Mouse (Mus musculus): Measurements from ENCODE around the gene Unc93b1. TPM values are rescaled to one million over a fixed set of nuclear protein-coding genes. Genes with fewer than 3 reads are reported as not detected.
A peak's percentile ranks its signal among the peaks of the same experiment; 100 is the strongest.

Unc93b1 gene
- total RNA-seq, 4 experiments from 2014 or later = 3.2 to 4.5 (median 3.5) TPM

DNA sequence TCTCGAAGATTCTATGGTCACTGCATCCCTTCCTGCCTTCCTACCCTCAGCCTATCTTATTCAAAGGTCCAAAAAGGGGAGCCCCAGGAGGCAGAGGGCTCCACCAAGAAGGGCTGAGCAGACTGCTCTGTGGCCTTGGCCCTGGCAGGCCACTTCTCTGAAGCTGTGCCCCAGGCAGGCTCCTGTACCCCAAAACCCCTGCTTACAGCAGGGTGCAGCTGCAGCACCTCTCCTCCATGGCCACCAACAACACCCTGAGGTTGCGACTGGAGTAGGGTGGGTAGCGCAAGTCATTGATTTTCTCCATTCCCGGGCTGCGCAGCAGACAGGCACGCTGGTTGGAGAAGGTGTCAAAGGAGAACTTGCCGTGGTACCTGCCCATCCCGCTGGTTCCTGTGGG, 21.3 kb upstream of the Unc93b1 start:
- DNase-seq (ENCODE audit: low spot score in 2 of 2) = no peak

GRCm38 (mm10) chr19:3914535-3914934, 20.5 kb upstream of the Unc93b1 start:
- no peak for DNase-seq (ENCODE audit: low spot score in 2 of 2)

DNA sequence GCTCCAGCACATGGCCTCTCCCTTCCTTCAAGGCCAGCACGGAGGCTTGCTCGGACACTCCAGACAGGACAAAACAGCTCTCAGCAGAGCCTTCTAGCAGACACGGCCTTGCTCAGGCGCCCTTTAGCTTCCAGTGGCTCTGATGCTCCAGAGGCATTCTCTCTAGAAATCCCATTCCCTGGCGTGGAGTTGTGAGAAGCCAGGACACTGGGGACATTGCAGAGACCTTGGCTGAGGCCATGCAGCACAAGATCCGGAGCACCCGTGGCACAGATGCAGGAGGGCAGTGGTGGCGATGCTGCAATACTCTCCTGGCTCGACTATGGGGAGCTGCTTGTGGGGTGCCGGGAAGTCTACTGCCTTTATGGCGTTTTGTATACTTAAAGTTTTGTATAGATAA, 18.3 kb upstream of the Unc93b1 start:
- DNase-seq (ENCODE audit: low spot score in 2 of 2) = no peak

DNA sequence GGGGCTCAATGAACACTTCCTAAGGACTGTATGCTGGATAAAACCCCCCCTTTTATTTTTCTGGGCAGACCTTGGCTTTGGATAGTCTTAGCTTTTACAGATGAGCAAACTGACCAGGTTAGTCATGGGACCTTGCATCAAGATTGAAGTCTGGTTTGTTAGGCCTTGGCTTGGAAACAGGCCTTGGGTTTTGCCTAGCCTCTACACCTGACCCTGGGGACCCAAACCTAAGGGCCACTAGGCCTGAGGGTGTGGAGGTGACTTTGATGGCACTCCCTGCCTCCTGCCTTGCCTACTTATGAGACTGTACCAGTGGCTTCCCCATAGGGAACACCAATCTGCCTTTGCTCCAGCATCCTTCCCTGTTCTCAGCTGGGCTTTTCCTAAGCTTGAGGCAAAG, 15.1 kb upstream of the Unc93b1 start:
- DNase-seq (ENCODE audit: low spot score in 2 of 2) = no peak

GRCm38 (mm10) chr19:3922661-3923371, 12.2 kb upstream of the Unc93b1 start:
- no peak for DNase-seq (ENCODE audit: low spot score in 2 of 2)

- DNase-seq (ENCODE audit: low spot score in 2 of 2) = no peak
These were observed 11.4 kb upstream of the Unc93b1 start for GRCm38 (mm10) chr19:3923586-3923985.

- DNase-seq (ENCODE audit: low spot score in 2 of 2) = no peak
These were observed 10.8 kb upstream of the Unc93b1 start for GRCm38 (mm10) chr19:3924190-3924589.

- no peak for DNase-seq (ENCODE audit: low spot score in 2 of 2)
These were observed 10.1 kb upstream of the Unc93b1 start for GRCm38 (mm10) chr19:3924868-3925267.

GRCm38 (mm10) chr19:3925859-3926258, 9.1 kb upstream of the Unc93b1 start:
- DNase-seq (ENCODE audit: low spot score in 2 of 2) = no peak

GRCm38 (mm10) chr19:3926279-3926678, 8.7 kb upstream of the Unc93b1 start:
- no peak for DNase-seq (ENCODE audit: low spot score in 2 of 2)

- no peak for DNase-seq (ENCODE audit: low spot score in 2 of 2)
These were observed 8.3 kb upstream of the Unc93b1 start for GRCm38 (mm10) chr19:3926685-3927084.

DNA sequence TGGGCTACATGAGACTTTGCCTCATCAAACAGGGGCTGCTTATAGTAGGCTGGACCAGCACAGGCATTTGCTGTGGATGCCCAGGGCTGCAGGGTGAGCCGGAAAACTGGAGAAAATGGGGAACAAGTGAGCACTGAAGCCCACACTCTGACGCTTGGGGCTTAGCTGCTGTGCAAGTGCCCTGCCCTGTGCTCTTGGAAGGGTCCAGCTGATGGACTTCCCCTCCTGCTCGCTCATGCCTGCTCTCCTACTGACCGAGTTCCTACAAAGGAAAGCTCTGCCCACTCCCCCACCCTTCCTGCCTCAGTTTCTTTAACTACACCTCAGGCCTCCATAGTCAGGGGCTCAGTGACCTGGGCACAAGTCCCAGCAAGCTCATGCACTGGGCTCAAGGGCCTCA, 7.0 kb upstream of the Unc93b1 start:
- no peak for DNase-seq (ENCODE audit: low spot score in 2 of 2)

- no peak for DNase-seq (ENCODE audit: low spot score in 2 of 2)
These were observed 6.2 kb upstream of the Unc93b1 start for GRCm38 (mm10) chr19:3928779-3929178.

DNA sequence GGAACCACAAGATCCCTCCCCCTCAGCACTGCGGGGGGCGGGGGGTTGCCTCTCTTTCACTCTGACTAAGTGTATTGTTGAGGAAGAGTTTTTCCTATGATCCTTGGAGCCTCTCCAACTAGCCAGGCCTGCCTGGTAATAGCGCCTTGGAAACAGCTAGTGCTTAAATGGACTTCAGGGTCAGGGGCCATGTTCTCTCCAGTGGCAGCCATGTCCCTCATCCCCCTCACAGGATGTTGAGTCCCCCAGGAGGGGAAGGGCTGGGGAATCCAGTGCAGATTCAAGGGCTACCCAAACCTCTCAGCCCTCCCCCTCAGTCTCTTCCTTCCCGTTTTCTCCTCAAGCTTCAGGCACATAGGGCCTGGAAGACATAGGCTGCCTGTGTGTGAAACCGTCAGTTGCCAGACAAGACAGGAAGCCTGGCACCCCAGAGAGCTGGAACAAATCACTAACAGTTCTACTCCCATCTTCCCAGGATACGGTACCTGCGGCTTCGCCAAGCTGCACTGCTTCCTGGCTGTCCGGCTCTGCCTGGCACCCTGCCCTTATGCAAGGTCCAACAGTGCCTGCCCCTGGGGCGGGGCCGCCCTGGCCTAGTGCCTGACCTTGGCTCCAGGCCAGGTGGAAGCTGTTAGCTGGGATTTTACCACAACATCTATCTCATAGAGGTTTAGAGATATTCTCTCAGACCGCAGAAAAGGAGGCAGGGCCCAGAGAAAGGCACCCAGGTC, 5.6 kb upstream of the Unc93b1 start, which contains the start of gene Aldh3b1:
Gene Aldh3b1 (minus strand): TSS at position 598 of the 731 bp plus-strand sequence.
- DNase-seq (ENCODE audit: low spot score in 2 of 2) = peak; percentile 85 to 89

DNA sequence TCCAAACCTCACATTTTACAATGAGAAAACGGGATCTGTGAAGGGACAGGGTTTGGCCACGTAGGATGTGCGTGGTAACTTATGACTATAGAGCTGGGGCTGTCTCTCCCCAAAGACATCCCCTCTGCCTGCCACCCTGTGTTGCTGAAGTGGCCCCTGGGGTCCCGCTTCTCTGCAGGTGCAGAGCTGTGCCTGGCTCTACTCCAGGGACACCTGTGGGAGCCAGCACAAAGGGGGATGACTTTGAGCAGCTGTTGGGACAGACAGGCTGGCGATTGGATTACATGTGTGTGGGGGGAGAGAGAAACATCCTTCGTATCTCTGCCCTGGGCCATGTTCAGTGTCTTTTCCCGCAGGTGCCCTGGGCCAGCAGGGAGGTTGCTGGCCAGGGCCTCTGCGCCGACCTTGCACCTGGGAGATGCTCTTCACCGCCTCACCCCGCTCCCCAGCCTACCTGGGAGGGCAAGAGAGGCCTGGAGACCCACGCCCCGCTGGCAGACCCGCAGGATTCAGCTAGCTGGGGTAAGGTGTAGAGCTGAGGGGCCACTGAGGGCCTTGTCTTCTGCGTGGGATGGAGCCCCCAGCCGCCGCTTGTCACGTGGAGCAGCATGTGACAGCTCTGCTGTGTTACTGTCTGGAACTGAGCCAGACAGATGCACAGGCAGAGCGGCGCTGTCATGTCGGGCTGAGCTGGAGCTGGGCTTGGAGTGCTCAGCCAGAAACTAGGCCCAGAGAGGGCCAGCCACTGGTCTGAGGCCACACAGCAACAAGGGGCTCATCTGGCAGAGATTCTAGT, 4.5 kb upstream of the Unc93b1 start:
- DNase-seq (ENCODE audit: low spot score in 2 of 2) = no peak

DNA sequence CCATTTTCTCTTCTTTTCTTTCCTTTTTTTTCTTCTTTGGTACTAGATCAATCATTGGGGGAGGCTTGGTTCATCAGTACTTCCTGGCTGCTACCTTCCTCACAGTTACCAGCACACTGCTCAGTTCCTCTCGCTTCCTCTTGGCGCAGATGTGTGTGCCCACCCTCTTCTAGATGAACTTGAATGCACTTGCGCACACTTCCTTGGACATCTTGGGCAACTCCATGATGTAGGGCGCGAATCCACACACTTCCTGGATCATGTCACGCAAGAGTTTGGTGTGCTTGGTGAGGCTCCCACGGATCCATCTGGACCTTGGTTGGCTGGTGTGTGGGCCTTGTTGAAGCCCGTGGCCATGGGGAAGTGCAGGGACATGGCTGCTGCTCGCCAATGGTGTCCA, 3.3 kb upstream of the Unc93b1 start:
- DNase-seq (ENCODE audit: low spot score in 2 of 2) = no peak

- DNase-seq (ENCODE audit: low spot score in 2 of 2) = peak in 1 of 2 experiments; percentile 45
These were observed 1.2 kb downstream of the Unc93b1 start for GRCm38 (mm10) chr19:3935896-3936850.

- no peak for DNase-seq (ENCODE audit: low spot score in 2 of 2)
These were observed 7.3 kb downstream of the Unc93b1 start for GRCm38 (mm10) chr19:3942315-3942714.

- no peak for DNase-seq (ENCODE audit: low spot score in 2 of 2)
These were observed 8.2 kb downstream of the Unc93b1 start for GRCm38 (mm10) chr19:3942986-3943735.
